Mouse (Mus musculus): ENCODE measurements around the gene Galntl5.

DNA sequence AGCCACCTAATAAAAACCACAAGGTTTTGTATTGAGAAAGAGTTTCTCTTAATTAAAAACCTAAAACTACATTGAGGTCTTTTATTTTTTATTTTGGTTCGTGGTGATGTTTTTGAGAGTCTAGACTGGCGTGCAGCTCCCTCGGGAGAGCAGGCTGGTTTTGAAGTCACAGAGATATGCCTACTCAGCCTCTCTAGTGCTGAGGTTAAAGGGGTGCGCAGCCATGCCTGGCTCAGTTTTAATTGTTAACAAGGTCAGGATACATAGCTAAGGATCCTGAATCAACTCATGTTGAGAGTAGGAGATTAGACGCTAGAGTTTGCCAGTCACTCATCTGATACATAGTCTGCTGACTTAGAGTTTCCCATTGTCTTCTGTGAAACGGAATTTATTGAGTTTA is 80.2 kb downstream of the Galntl5 start:
- TF ChIP-seq CHD2 (IDR thresholded peaks at IDR 0.05; ENCODE audit: low read depth, low read length) (no peak), ZC3H11A (IDR thresholded peaks at IDR 0.05; ENCODE audit: borderline replicate concordance, low read depth, low read length) (no peak), ZNF384 (IDR thresholded peaks at IDR 0.05; ENCODE audit: low read depth, low read length) (no peak), HCFC1 (IDR thresholded peaks at IDR 0.05; ENCODE audit: borderline replicate concordance, insufficient read depth, low read length) (no peak), MAFK (IDR thresholded peaks at IDR 0.05; ENCODE audit: insufficient read depth, low read depth, low read length) (no peak)

Measured in ES-E14 (cell line).